Mouse (Mus musculus) embryonic facial prominence, embryonic 10.5 days (tissue): ENCODE results near the gene Tanc2. TPM values are rescaled to one million over a fixed set of nuclear protein-coding genes. Genes with fewer than 3 reads are reported as not detected.

Experiments
- DNase-seq: peaks from one replicate; pipeline ENCODE4 v3.0.0-alpha.2; 2017; ENCODE audit warnings: low spot score
- H3K27ac ChIP-seq: fragments of 300-500 bp; sonication (generic); replicated peaks from 2 replicates; pipeline ENCODE4 v1.5.1; 2016; ENCODE audit warnings: mild to moderate bottlenecking
- H3K27me3 ChIP-seq: fragments of 300-500 bp; sonication (generic); replicated peaks from 2 replicates; pipeline ENCODE4 v1.6.1; 2016; ENCODE audit warnings: low read depth, mild to moderate bottlenecking; ENCODE audit not compliant: poor library complexity, severe bottlenecking
- H3K36me3 ChIP-seq: fragments of 300-500 bp; sonication (generic); replicated peaks from 2 replicates; pipeline ENCODE4 v1.6.1; 2016; ENCODE audit warnings: mild to moderate bottlenecking, moderate library complexity
- H3K4me1 ChIP-seq: fragments of 300-500 bp; sonication (generic); 2 replicates; pipeline ENCODE4 v1.6.1; 2016
- H3K4me3 ChIP-seq: fragments of 300-500 bp; sonication (generic); 2 replicates; pipeline ENCODE4 v1.5.1; 2016; ENCODE audit warnings: mild to moderate bottlenecking, moderate library complexity
- H3K9me3 ChIP-seq: fragments of 300-500 bp; sonication (generic); 2 replicates; pipeline ENCODE4 v1.6.1; 2016; ENCODE audit warnings: mild to moderate bottlenecking
- WGBS: fragments of 180-500 bp; shearing (Covaris S2); methylation state at CpG from one replicate; pipeline ENCODE4 v1.1.7; 2016; 5-methylcytosine and 5-hydroxymethylcytosine counted together
- polyA plus RNA-seq: library from polyadenylated mRNA; unstranded; fragments of >200 nt; fragmentation: Nextera tagmentation; extraction: Ambion mirVana; gene quantifications from 2 replicates; pipeline ENCODE4 v1.2.1, GENCODE M21; 2016

The Tanc2 gene
- polyA plus RNA-seq, 1 experiment from 2014 or later, result 10.0 TPM

- Histone ChIP-seq H3K4me1 (no peaks in the 10 kb centered on the region), H3K9me3 (no peaks in the 10 kb centered on the region), H3K36me3 (no peaks in the 10 kb centered on the region), H3K27ac (no peak overlapping the region), H3K4me3 (no peak overlapping the region), H3K27me3 (no peaks in the 10 kb centered on the region)
- DNase-seq, result no peak
- 73% methylated on average over 1 of the region's 1 CpGs for WGBS
Measured at GRCm38 (mm10) chr11:105678996-105679395, 89.2 kb downstream of the Tanc2 start.

GRCm38 (mm10) chr11:105684747-105685146 is 95.0 kb downstream of the Tanc2 start:
- Histone ChIP-seq H3K4me1 (no peaks in the 10 kb centered on the region), H3K36me3 (no peaks in the 10 kb centered on the region), H3K27ac (no peak overlapping the region), H3K9me3 (no peaks in the 10 kb centered on the region), H3K4me3 (no peak overlapping the region), H3K27me3 (no peaks in the 10 kb centered on the region)
- DNase-seq, result no peak

GRCm38 (mm10) chr11:105700528-105700927 is 110.7 kb downstream of the Tanc2 start:
- Histone ChIP-seq H3K9me3 (no peaks in the 10 kb centered on the region), H3K4me1 (no peaks in the 10 kb centered on the region), H3K36me3 (no peaks in the 10 kb centered on the region), H3K4me3 (no peak overlapping the region), H3K27ac (no peak overlapping the region), H3K27me3 (no peaks in the 10 kb centered on the region)
- 85% methylated on average over 3 of the region's 3 CpGs for WGBS
- no peak for DNase-seq

- no peaks in the 10 kb centered on the region for H3K4me1 ChIP-seq
- H3K27ac ChIP-seq, result no peak overlapping the region
- H3K27me3 ChIP-seq, result no peaks in the 10 kb centered on the region
- no peaks in the 10 kb centered on the region for H3K9me3 ChIP-seq
- 74% methylated on average over 1 of the region's 1 CpGs for WGBS
- H3K36me3 ChIP-seq, result no peaks in the 10 kb centered on the region
- no peak overlapping the region for H3K4me3 ChIP-seq
- no peak for DNase-seq
Measured at GRCm38 (mm10) chr11:105719660-105720059, 129.9 kb downstream of the Tanc2 start.

GRCm38 (mm10) chr11:105731541-105731940 is 141.8 kb downstream of the Tanc2 start:
- Histone ChIP-seq H3K9me3 (no peaks in the 10 kb centered on the region), H3K4me1 (peaks cover 7% of the 10 kb centered on the region; the same call in 1 of the 2 replicates), H3K27ac (no peak overlapping the region), H3K27me3 (no peaks in the 10 kb centered on the region), H3K36me3 (no peaks in the 10 kb centered on the region), H3K4me3 (no peak overlapping the region)
- DNase-seq, result peak; percentile 13
- WGBS, result 73% methylated on average over 6 of the region's 6 CpGs

- WGBS, result 78% methylated on average over 4 of the region's 4 CpGs
- no peak for DNase-seq
Measured at GRCm38 (mm10) chr11:105731989-105732531, 142.3 kb downstream of the Tanc2 start.

GRCm38 (mm10) chr11:105743171-105743570 is 153.4 kb downstream of the Tanc2 start:
- DNase-seq, result no peak
- 82% methylated on average over 1 of the region's 1 CpGs for WGBS
- H3K27ac ChIP-seq, result no peak overlapping the region
- H3K27me3 ChIP-seq, result no peaks in the 10 kb centered on the region
- no peaks in the 10 kb centered on the region for H3K4me1 ChIP-seq
- no peaks in the 10 kb centered on the region for H3K9me3 ChIP-seq
- H3K36me3 ChIP-seq, result no peaks in the 10 kb centered on the region
- H3K4me3 ChIP-seq, result no peak overlapping the region

More at GRCm38 (mm10) chr11:105731989-105732531, 142.3 kb downstream of the Tanc2 start:
- Histone ChIP-seq H3K4me1 (peaks cover 7% of the 10 kb centered on the region; the same call in 1 of the 2 replicates), H3K27ac (no peak overlapping the region), H3K4me3 (no peak overlapping the region), H3K9me3 (no peaks in the 10 kb centered on the region), H3K27me3 (no peaks in the 10 kb centered on the region), H3K36me3 (no peaks in the 10 kb centered on the region)

- Histone ChIP-seq H3K4me3 (no peak overlapping the region), H3K36me3 (no peaks in the 10 kb centered on the region), H3K27me3 (no peaks in the 10 kb centered on the region), H3K4me1 (peaks cover 3% of the 10 kb centered on the region), H3K27ac (no peak overlapping the region), H3K9me3 (peaks cover 3% of the 10 kb centered on the region; the same call in 1 of the 2 replicates)
- 78% methylated on average over 2 of the region's 2 CpGs for WGBS
- DNase-seq, result no peak
Measured at GRCm38 (mm10) chr11:105749297-105750071, 159.7 kb downstream of the Tanc2 start.

GRCm38 (mm10) chr11:105758561-105759203 is 168.9 kb downstream of the Tanc2 start:
- no peaks in the 10 kb centered on the region for H3K9me3 ChIP-seq
- peak overlapping the region; percentile 89 for H3K27ac ChIP-seq
- no peaks in the 10 kb centered on the region for H3K36me3 ChIP-seq
- H3K27me3 ChIP-seq, result no peaks in the 10 kb centered on the region
- peak; percentile 61 for DNase-seq
- 24% methylated on average over 7 of the region's 7 CpGs for WGBS
- H3K4me1 ChIP-seq, result peaks cover 37% of the 10 kb centered on the region
- peak overlapping the region; percentile 49 for H3K4me3 ChIP-seq

GRCm38 (mm10) chr11:105759413-105759812 is 169.6 kb downstream of the Tanc2 start:
- H3K4me1 ChIP-seq, result peaks cover 37% of the 10 kb centered on the region
- DNase-seq, result no peak
- H3K9me3 ChIP-seq, result no peaks in the 10 kb centered on the region
- peak overlapping the region; percentile 89 for H3K27ac ChIP-seq
- peak overlapping the region; percentile 49 for H3K4me3 ChIP-seq
- 39% methylated on average over 2 of the region's 2 CpGs for WGBS
- H3K36me3 ChIP-seq, result no peaks in the 10 kb centered on the region
- no peaks in the 10 kb centered on the region for H3K27me3 ChIP-seq

GRCm38 (mm10) chr11:105760346-105760745 is 170.6 kb downstream of the Tanc2 start:
- Histone ChIP-seq H3K27ac (peak overlapping the region; percentile 89), H3K4me3 (peak overlapping the region; percentile 49)
- 54% methylated on average over 4 of the region's 4 CpGs for WGBS

GRCm38 (mm10) chr11:105777802-105778201 is 188.0 kb downstream of the Tanc2 start:
- no peak for DNase-seq
- no peak overlapping the region for H3K27ac ChIP-seq
- no peaks in the 10 kb centered on the region for H3K9me3 ChIP-seq
- no peak overlapping the region for H3K4me3 ChIP-seq
- no peaks in the 10 kb centered on the region for H3K27me3 ChIP-seq
- no peaks in the 10 kb centered on the region for H3K4me1 ChIP-seq
- H3K36me3 ChIP-seq, result peaks cover 11% of the 10 kb centered on the region

More at GRCm38 (mm10) chr11:105760346-105760745, 170.6 kb downstream of the Tanc2 start:
- H3K27me3 ChIP-seq, result no peaks in the 10 kb centered on the region
- H3K9me3 ChIP-seq, result no peaks in the 10 kb centered on the region
- peaks cover 37% of the 10 kb centered on the region for H3K4me1 ChIP-seq
- H3K36me3 ChIP-seq, result no peaks in the 10 kb centered on the region
- no peak for DNase-seq

GRCm38 (mm10) chr11:105792501-105792900 is 202.7 kb downstream of the Tanc2 start:
- Histone ChIP-seq H3K4me3 (no peak overlapping the region), H3K36me3 (0 out of 2 replicates have a peak, but pooled peaks cover 4% of the 10 kb centered on the region), H3K9me3 (no peaks in the 10 kb centered on the region), H3K4me1 (no peaks in the 10 kb centered on the region), H3K27me3 (no peaks in the 10 kb centered on the region), H3K27ac (no peak overlapping the region)
- DNase-seq, result no peak
